Mouse (Mus musculus) adrenal gland, postnatal 4 days (tissue): ENCODE measurements around the gene Hs3st6. TPM values are rescaled to one million over a fixed set of nuclear protein-coding genes. Genes with fewer than 3 reads are reported as not detected.

ENCODE experiments used
- DNase-seq, 2 experiments: peaks; one replicate each; pipeline ENCODE4 v3.0.0; 2021 to 2022; ENCODE audit warnings: low spot score in 2 of 2, mixed read lengths in 2 of 2
- total RNA-seq, 2 experiments: library from RNA; stranded (reverse); gene quantifications; 2 replicates each; pipeline ENCODE4 v1.2.3; 2021

Hs3st6 gene
- total RNA-seq, 2 experiments from 2014 or later = 3.2 to 4.2 TPM

DNA sequence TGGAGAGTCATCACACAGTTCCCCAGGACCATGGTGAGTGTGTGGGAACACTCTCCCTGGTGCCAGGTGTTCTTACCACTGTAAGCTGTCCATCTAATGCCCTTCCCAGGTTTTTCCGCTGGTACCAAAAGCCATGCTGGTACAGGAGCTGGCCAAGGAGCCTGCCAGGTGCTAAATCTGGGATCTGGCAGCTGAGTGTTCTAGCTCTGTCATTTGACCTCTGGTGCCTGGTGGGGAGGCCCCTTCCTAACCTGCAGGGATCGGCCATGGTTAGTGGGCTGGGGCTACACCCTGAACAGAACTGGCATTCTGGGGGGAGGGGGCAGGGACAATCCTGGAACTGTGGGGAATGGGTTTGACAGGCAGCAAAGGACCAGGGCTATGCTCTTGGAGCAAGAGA lies 25.2 kb upstream of the Hs3st6 start, which contains the start of gene Rpl3l:
TSS of gene Rpl3l (plus strand) at position 203 of the 400 bp plus-strand sequence.
- no peak for DNase-seq

GRCm38 (mm10) chr17:24728184-24728583 lies 24.6 kb upstream of the Hs3st6 start:
- DNase-seq = no peak

- DNase-seq = no peak
These were observed 23.7 kb upstream of the Hs3st6 start for GRCm38 (mm10) chr17:24729067-24729466.

DNA sequence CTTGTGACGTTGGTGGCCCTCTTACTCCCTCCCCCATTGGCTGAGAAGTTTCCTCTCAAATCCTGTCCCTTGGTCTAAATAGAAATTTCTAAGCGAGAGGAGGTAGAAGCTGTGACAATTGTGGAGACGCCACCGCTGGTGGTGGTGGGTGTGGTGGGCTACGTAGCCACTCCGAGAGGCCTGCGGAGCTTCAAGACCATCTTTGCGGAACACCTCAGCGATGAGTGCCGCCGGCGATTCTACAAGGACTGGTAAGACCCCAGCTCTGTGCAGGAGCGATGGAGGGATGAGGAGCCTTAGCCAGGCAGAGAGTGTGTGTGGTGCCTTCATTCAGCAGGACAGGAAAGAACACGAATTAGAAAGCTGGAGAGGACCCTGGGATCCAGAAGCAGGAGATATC lies 22.0 kb upstream of the Hs3st6 start:
- DNase-seq = no peak

DNA sequence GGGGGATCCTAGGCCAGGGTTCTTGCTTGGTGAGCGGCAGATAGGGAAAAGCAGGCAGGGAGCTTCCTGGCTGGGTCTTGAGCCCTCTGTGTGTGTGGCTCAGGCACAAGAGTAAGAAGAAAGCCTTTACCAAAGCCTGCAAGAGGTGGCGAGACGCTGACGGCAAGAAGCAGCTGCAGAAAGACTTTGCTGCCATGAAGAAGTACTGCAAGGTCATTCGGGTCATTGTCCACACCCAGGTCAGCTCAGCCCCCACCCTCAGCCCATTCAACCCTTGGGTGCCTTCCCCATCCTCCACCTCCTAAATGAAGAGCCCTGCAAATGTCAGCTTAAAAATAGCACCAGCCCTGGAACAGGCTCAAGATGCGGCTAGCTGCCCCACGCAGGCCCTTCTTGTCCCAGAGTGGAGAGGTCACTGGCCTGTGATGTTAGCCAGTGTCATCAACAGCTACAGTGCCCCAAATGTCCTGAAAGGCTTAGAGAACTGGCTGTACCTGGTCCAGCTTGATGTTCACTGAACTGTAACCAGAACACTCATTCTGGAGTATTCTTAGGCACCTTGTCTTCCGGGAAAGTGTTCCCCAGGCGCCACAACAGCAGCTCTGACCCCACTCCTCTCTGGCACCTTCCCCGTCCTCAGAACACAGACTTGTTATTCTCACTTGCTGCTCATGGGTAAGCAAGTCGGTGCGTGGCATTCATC lies 20.4 kb upstream of the Hs3st6 start:
- DNase-seq = no peak

- no peak for DNase-seq
These were observed 19.2 kb upstream of the Hs3st6 start for GRCm38 (mm10) chr17:24733434-24734050.

- DNase-seq = no peak
These were observed 18.3 kb upstream of the Hs3st6 start for GRCm38 (mm10) chr17:24734513-24734912.

DNA sequence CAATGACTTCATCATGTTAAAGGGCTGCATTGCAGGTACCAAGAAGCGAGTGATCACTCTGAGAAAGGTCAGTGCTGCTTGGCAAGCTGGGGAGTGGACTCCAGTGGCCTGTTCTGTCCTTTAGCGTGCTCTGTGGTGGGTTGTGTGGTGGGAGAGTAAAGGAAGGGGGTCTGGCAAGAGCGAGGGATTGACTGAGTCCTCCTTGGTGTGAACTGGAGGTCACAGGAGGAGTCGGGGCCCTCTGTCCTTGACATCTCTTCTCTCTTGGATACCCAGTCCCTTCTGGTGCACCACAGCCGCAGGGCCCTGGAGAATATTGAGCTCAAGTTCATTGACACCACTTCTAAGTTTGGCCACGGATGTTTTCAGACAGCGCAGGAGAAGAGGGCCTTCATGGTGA lies 17.3 kb upstream of the Hs3st6 start:
- no peak for DNase-seq

DNA sequence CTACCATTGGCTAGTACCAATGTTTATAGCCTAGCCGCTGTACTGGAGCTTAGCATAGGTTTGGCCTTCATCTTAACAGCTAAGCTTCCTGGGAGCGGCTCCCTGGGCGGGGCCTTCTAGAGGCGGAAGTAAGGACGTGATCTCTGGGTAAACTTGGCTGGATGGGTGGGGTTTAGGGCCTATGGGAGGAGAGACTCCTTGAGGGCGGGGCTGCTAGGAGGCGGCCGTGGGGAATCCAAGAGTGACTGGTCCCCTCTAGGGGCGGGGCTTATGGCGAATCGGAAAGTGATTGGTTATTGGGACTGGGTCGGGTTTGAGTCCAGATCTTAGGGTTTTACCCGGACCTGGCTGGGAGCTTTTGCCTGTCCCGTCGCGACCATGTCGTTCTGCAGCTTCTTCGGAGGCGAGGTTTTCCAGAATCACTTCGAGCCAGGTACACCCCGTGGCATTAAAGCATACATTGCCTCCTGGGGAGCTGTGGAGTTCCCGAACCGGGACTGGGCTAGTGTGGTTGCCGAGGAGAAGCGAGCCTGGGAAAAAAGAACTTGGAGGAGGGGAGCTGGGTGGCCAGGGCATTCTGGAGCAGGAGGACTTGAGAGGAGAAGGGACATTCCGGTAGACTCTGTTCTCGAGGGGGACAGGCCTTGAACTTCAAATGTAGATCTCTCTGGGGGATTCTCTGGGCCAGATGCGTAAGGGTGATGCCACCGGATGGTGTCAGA lies 16.3 kb upstream of the Hs3st6 start, which contains the start of gene Msrb1:
TSS of gene Msrb1 (plus strand) at position 313 of the 722 bp plus-strand sequence.
- DNase-seq = peak; percentile 71 to 93

DNA sequence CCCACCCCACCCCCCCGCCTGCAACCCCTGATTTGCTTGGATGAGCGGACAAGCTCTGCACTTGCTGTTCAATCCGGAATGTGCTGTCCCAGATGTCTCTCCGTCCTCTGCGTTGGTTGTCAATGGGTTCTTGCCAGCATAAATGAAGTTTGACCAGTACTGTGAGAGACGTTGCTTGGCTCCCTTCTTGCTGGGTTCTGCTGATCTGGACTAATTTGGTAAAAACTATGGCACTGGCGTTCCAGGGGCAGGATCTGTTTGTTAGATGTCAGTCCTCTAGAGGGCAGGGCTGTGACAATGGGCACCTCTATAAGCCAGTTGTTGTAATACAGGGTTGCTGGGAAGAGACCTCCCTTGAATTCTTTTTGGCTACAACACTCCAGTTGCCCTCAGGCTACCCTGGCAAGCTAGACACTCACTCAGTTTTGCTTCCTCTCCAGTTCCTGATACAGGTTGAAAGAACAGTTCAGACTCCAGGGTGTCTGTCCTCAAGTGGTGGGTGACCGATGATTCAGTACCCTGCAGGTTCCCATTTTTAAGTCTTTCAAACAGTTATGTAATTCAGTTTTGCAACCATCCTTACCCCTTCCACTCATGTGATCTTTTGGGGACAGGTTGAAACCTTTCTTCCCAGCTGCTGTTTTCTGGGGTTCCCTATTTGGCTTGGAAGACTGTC lies 15.5 kb upstream of the Hs3st6 start:
- DNase-seq = no peak

DNA sequence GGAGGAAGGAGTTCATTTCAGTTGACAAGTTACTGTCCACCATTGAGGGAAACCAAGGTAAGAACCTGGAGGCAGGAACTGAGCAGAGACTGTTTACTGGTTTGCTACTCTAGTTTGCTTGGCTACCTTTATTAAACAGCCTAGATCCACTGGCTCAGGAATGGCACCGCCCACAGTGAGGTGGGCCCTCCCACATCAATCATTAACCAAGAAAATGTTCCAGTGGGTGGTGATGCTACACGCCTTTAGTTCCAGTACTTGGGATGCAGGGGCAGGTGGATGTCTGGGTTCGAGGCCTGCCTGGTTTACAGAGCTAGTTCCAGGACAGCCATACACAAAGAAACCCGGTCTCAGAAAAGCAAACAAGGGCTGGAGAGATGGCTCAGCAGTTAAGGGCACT lies 14.6 kb upstream of the Hs3st6 start:
- DNase-seq = no peak

DNA sequence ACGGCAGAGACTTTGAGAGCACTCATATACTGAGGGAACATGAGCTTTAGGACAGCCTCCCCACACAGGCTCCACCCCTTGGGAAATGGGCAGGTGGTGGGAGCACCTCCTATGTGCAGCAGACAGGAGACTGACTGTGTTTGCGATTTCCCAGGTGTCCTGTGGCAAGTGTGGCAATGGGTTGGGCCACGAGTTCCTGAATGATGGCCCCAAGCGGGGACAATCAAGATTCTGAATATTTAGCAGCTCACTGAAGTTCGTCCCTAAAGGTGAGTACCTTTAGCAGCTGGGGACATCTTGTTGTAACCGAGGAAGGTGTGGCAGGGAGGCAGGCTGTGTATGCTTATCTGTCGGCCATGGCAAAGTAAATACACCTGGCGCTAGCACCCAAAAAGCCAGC lies 12.9 kb upstream of the Hs3st6 start:
- no peak for DNase-seq

DNA sequence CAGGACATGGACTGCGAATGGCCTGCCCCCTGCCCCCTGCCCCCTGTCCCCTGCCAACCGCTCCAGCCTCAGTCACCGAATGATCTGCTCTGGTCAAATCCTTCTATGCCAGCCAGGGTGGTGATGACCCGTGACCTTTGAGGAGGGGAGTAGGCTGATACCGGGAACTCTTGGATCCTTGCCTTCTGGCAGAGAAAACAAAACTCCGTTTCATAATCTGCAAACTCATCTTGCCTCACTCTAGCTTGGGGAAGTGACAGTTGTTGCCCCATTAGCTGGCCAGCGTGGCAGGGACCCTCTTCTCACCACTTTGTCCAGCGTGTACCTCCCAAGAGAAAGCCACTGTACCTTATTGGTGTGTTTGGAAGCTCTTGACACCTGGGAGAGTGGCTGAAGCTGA lies 10.5 kb upstream of the Hs3st6 start:
- no peak for DNase-seq

DNA sequence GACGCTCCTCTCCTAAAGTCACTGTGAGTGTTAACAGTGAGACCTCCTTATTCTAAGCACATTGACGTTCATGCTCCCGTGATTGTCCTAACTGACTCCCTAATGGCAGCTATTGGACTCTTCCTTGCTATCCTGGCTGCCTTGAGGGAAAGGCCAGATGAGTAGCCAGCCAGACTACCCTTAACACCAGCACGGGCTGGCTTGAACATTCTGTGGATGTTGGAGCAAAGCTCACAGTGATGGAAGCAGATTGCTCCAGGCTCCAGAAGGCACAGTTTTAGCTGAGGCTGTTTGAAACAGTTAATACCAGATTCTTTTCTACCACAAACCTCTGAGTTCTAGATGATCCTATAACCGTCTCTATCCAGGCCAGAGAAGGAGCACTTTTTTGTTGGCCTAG lies 8.9 kb upstream of the Hs3st6 start:
- no peak for DNase-seq

- no peak for DNase-seq
These were observed 8.4 kb upstream of the Hs3st6 start for GRCm38 (mm10) chr17:24744381-24744780.

- DNase-seq = peak; percentile 57 to 71
These were observed 7.0 kb upstream of the Hs3st6 start for GRCm38 (mm10) chr17:24745526-24746497.

- no peak for DNase-seq
These were observed 5.8 kb upstream of the Hs3st6 start for GRCm38 (mm10) chr17:24746986-24747385.

DNA sequence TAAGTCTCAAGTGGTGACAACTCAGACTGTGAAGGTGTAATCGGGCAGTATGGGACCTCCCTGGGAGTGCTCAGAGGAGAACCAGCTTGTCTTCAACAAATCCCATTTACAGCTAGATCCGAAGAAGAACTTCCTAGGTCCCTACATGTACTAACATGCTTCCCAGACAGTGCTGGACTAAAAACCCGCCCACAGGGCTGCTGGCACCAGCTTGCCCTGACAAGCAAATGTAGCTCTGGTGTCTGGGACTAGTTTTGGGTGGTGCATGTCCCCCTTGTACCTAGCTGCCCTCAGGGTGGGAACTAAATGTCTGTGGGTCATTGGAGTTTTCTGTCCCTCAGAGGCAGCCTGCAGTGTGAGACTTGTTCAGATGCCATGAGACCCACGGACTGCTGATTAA lies 1.3 kb upstream of the Hs3st6 start:
- no peak for DNase-seq

GRCm38 (mm10) chr17:24757394-24757793 lies 4.6 kb downstream of the Hs3st6 start:
- no peak for DNase-seq

- no peak for DNase-seq
These were observed 8.3 kb downstream of the Hs3st6 start for GRCm38 (mm10) chr17:24761121-24761520.
